Mouse (Mus musculus) testis, adult 2 months (tissue): ENCODE measurements at regions not wholly inside any gene's neighbourhood (a gene's known extent, or its start where the extent isn't known, plus 50 kb on each side); places are given as distances from the start of the nearest gene placed in this dataset.

ENCODE experiments used
- H3K27ac ChIP-seq: fragments of 200-500 bp; 2 replicates; pipeline ENCODE4 v1.5.1; 2012; ENCODE audit warnings: low read depth, low read length; ENCODE audit not compliant: control insufficient read depth, insufficient read depth
- H3K27me3 ChIP-seq: fragments of 200-500 bp; 2 replicates; pipeline ENCODE4 v1.6.1; 2012; ENCODE audit warnings: mild to moderate bottlenecking, low read length, moderate library complexity; ENCODE audit not compliant: control insufficient read depth, insufficient read depth
- H3K36me3 ChIP-seq: fragments of 200-500 bp; 2 replicates; pipeline ENCODE4 v1.6.1; 2012; ENCODE audit warnings: mild to moderate bottlenecking, low read length; ENCODE audit not compliant: control insufficient read depth, insufficient read depth
- H3K4me1 ChIP-seq: fragments of 200-500 bp; 2 replicates; pipeline ENCODE4 v1.6.1; 2012; ENCODE audit warnings: low read length; ENCODE audit not compliant: control insufficient read depth, insufficient read depth
- H3K4me3 ChIP-seq: fragments of 200-500 bp; 2 replicates; pipeline ENCODE4 v1.5.1; 2012; ENCODE audit warnings: low read depth, mild to moderate bottlenecking, low read length, moderate library complexity, mixed read lengths; ENCODE audit not compliant: control insufficient read depth
- CTCF ChIP-seq: fragments of 200-500 bp; IDR thresholded peaks from 2 replicates; pipeline ENCODE4 v1.5.1; 2012; ENCODE audit warnings: low read depth, mild to moderate bottlenecking, inconsistent platforms, low read length, moderate library complexity; ENCODE audit not compliant: control insufficient read depth, insufficient read depth, insufficient replicate concordance
- POLR2A ChIP-seq: fragments of 200-500 bp; IDR thresholded peaks from 2 replicates; pipeline ENCODE4 v1.6.1; 2012; ENCODE audit warnings: low read depth, mild to moderate bottlenecking, inconsistent platforms, low read length, moderate library complexity; ENCODE audit not compliant: control insufficient read depth

DNA sequence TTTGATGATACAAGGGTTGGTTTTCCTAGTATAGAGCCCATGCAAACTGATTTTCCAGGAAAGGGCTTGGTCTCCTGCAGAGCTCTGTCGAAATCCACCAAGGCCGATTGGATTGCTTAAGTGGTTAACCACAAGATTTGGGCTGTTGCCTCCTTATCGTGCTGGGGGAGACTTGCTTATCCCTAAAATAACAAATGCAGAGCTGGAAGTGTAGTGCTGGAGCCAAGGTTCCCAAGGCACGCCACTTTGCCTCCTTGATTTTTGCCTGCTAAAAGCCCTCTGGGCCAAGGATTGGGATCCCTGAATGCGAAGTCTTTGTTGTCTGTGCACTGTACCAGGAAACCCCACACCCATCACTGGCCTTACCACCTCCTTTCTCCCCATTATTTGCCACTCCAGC lies 52.8 kb upstream of the Tmem178 start:
- Histone ChIP-seq H3K4me1 (no peaks in the 10 kb centered on the region), H3K27ac (no peak overlapping the region), H3K27me3 (no peaks in the 10 kb centered on the region), H3K4me3 (no peak overlapping the region), H3K36me3 (no peaks in the 10 kb centered on the region)
- TF ChIP-seq POLR2A (no peak), CTCF (no peak)

DNA sequence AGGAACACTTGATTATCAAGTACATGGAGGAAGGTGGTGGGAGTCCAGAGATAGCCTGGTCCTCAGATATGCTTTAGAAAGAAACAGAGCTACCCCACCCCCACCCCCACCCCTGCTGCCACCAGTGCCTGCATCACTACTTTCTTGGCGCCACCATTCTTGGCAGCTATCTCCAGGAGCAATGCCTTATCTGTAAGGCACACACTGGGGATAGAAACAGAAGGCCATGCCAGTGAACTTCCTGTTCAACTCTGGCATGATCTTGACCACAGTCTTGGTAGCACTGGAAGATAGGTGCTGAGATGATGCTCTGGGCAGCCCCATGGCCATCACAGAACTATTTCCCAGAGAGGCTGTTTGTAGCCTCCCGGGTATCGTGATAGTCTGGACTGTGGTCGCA lies 55.3 kb upstream of the Tmem178 start:
- TF ChIP-seq CTCF (no peak), POLR2A (no peak)
- H3K36me3 ChIP-seq, result no peaks in the 10 kb centered on the region
- no peak overlapping the region for H3K27ac ChIP-seq
- H3K4me1 ChIP-seq, result no peaks in the 10 kb centered on the region
- no peaks in the 10 kb centered on the region for H3K27me3 ChIP-seq
- no peak overlapping the region for H3K4me3 ChIP-seq

DNA sequence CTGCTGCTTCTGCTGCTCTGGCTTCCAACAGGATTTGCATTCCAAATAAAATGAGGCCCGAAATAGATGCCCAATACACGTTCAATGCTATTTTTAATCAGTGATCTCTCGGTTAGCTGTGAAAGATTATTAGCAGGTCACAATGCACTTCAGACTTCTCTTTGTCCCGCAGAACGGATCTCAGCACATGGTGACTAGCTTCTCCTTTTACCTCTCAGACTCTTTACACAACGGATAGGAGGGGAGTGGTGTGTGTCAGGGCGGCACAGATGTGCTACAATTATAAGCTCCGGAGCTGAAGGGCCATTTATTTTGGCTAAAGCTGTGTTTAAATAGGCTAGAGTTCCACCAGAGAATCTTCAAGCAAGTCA lies 56.7 kb upstream of the Tmem178 start:
- Histone ChIP-seq H3K4me1 (no peaks in the 10 kb centered on the region), H3K27me3 (no peaks in the 10 kb centered on the region), H3K36me3 (no peaks in the 10 kb centered on the region), H3K4me3 (no peak overlapping the region), H3K27ac (no peak overlapping the region)
- TF ChIP-seq POLR2A, result no peak
- no peak for TF ChIP-seq CTCF

DNA sequence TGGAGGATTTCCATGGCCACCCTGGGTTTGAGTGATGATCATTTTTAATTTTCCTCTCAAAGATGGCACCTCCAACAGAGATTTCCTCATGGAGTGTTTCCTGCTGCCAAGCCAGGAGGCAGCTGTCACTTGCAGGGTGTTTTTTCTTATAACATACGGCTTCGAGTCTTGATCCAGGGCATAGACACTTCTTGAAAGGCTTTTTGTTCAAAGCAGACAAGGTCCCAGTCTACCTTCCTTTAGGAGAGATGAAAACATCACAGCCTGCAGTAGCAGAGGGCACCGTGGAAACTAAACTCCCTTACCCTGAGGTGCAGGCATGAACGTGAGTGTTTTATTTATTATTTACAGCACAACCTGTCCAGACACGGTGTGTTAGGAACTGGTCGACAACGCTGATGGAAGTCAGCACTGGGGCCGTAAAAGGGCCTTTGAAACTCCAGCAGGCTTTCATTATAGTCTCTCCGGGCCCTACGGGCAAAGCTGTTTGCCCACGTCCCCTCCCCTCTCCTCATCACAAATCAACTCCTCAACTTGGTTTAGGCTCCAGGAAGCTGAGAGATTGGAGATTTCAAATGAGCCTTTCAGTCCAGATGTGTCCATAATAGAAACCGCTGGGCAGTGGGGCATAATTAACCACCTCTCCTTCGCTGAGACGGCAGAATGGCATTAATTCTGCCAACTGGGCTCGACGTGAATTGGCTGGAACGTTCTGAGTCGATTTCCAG lies 57.2 kb upstream of the Tmem178 start:
- TF ChIP-seq POLR2A (no peak), CTCF (no peak)
- Histone ChIP-seq H3K4me1 (no peaks in the 10 kb centered on the region), H3K36me3 (no peaks in the 10 kb centered on the region), H3K27ac (no peak overlapping the region), H3K4me3 (no peak overlapping the region), H3K27me3 (no peaks in the 10 kb centered on the region)

DNA sequence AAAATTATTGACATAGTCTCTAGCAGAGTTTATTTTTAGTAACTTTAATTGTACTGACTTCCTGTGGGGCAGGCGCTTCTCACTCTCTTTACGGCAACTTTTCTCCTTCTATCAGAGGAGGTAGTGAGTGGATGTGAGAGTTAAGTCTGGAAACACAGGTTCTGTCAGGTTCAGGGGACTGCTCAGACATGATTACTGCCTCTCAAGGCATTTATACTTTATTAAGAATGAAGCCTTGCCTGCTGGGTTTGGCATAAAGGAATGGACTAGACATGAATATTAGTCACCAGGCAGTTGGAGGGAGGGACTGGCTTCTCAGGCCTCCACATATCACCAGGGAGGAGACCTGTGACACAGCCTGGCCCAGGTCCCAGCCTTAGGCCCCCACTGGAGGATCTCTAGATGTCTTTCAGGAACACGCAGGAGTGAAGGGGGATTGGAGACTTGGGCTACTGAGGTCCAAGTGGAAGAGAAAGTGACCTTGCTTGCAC lies 58.2 kb upstream of the Tmem178 start:
- Histone ChIP-seq H3K36me3 (no peaks in the 10 kb centered on the region), H3K27ac (no peak overlapping the region), H3K4me3 (no peak overlapping the region), H3K4me1 (no peaks in the 10 kb centered on the region), H3K27me3 (no peaks in the 10 kb centered on the region)
- TF ChIP-seq POLR2A (no peak), CTCF (no peak)

DNA sequence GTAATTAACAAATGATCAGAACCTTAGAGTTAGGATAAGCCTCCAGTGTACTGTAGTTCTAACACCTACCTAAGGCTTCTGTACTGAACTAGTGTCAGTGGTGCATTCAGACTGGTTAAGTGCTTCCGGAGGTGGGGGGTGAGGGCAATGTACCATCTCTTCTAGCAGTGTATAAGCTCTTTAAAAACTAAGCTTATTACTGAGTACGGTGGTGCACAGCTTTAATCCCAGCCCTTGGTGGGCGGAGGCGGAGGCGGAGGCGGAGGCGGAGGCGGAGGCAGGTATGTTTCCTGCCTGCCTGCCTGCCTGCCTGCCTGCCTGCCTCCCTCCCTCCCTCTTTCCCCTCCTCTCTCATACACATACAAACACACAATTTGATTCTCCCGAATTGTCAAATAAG lies 58.7 kb upstream of the Tmem178 start:
- H3K36me3 ChIP-seq, result no peaks in the 10 kb centered on the region
- H3K4me1 ChIP-seq, result no peaks in the 10 kb centered on the region
- no peaks in the 10 kb centered on the region for H3K27me3 ChIP-seq
- H3K4me3 ChIP-seq, result no peak overlapping the region
- TF ChIP-seq CTCF, result no peak
- no peak overlapping the region for H3K27ac ChIP-seq

DNA sequence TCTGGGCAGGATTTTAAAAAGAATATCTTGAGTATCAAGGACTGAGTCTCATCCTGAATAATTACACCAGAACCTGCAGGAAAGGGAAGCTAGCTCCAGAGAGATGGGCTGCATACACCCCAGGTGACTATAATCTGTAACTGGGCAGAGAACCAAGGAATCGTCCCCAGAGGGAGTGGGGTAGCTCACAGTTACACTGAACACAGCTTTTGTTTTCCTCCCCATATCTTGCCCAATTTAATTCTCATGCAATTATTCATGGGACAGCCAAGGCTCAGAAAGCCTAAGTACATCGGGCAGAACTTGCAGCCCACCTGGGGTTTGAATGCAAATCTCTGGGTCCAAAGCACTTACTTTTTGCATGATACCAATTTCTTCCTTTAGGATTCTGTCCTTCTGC lies 59.5 kb upstream of the Tmem178 start:
- no peak for TF ChIP-seq CTCF
- no peak overlapping the region for H3K4me3 ChIP-seq
- no peaks in the 10 kb centered on the region for H3K4me1 ChIP-seq
- no peak overlapping the region for H3K27ac ChIP-seq
- no peaks in the 10 kb centered on the region for H3K36me3 ChIP-seq
- H3K27me3 ChIP-seq, result no peaks in the 10 kb centered on the region

DNA sequence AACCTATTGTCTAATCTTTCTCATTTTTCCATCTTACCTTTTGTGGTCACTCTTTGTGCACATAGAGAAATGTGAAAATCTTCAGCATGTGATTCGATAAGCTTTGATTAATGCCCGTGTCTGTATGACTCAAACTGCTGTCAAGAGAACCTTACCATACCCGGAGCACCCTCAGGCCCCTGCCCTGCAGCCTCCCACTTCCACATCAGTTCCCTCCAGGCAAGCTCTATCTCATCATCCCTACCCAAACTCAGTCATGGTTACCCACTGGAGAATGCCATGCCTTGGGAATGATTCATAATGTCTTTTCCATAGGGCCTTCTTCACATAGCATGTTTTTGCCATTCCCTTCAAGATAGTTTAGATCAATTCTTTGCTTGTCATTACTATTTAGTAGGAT lies 62.0 kb upstream of the Tmem178 start:
- Histone ChIP-seq H3K36me3 (no peaks in the 10 kb centered on the region), H3K4me3 (no peak overlapping the region), H3K27me3 (no peaks in the 10 kb centered on the region), H3K4me1 (no peaks in the 10 kb centered on the region), H3K27ac (no peak overlapping the region)
- TF ChIP-seq POLR2A (no peak), CTCF (no peak)

DNA sequence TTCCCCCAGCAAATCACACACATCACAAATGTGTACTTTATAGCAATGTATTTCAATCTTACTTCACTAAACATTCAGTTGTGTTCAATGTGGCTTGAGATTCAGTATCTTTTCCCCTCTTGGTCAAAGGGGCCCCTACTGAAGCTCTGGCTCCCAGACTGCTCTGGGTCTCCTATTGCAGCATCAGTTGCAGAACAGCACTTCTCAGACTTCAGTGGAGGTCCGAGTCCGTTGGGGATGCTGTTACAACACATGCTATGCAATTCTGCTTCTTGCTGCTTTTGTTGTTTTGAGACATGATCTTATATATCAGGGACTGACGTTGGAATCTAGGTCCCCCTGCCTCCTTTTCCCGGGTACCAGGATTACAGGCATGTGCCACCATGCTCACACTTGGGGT lies 64.1 kb upstream of the Tmem178 start:
- H3K27ac ChIP-seq, result no peak overlapping the region
- H3K27me3 ChIP-seq, result no peaks in the 10 kb centered on the region
- no peak overlapping the region for H3K4me3 ChIP-seq
- TF ChIP-seq POLR2A (no peak), CTCF (no peak)
- H3K36me3 ChIP-seq, result no peaks in the 10 kb centered on the region
- no peaks in the 10 kb centered on the region for H3K4me1 ChIP-seq
